Mouse (Mus musculus): ENCODE data around the gene Adamts17. TPM values are rescaled to one million over a fixed set of nuclear protein-coding genes. Genes with fewer than 3 reads are reported as not detected.

Gene Adamts17
- polyA plus RNA-seq, 1 experiment: not detected

GRCm38 (mm10) chr7:67039861-67040260 lies 200.3 kb downstream of the Adamts17 start:
- H3K9me3 ChIP-seq: 0 out of 2 replicates have a peak, but pooled peaks cover 3% of the 10 kb centered on the region
- no peaks in the 10 kb centered on the region for H3K4me1 ChIP-seq
- H3K4me3 ChIP-seq (replicated peaks): no peak overlapping the region
- no peak for TF ChIP-seq FLI1 (IDR thresholded peaks at IDR 0.05; ENCODE audit: low read length)
- TF ChIP-seq GATA1 (IDR thresholded peaks at IDR 0.05; ENCODE audit: borderline replicate concordance, low read length): no peak
- H3K27me3 ChIP-seq (replicated peaks): no peaks in the 10 kb centered on the region
- H3K36me3 ChIP-seq (replicated peaks; ENCODE audit: low read length): no peaks in the 10 kb centered on the region

GRCm38 (mm10) chr7:67041685-67042084 lies 202.2 kb downstream of the Adamts17 start:
- Histone ChIP-seq H3K9me3 (0 out of 2 replicates have a peak, but pooled peaks cover 3% of the 10 kb centered on the region), H3K4me3 (replicated peaks) (no peak overlapping the region), H3K4me1 (no peaks in the 10 kb centered on the region), H3K27me3 (replicated peaks) (no peaks in the 10 kb centered on the region), H3K36me3 (replicated peaks; ENCODE audit: low read length) (no peaks in the 10 kb centered on the region)
- no peak for TF ChIP-seq GATA1 (IDR thresholded peaks at IDR 0.05; ENCODE audit: borderline replicate concordance, low read length)
- TF ChIP-seq FLI1 (IDR thresholded peaks at IDR 0.05; ENCODE audit: low read length): no peak

GRCm38 (mm10) chr7:67044121-67044817 lies 204.7 kb downstream of the Adamts17 start:
- Histone ChIP-seq H3K9me3 (0 out of 2 replicates have a peak, but pooled peaks cover 3% of the 10 kb centered on the region), H3K4me1 (no peaks in the 10 kb centered on the region), H3K36me3 (replicated peaks; ENCODE audit: low read length) (no peaks in the 10 kb centered on the region), H3K27me3 (replicated peaks) (no peaks in the 10 kb centered on the region), H3K4me3 (replicated peaks) (no peak overlapping the region)
- TF ChIP-seq FLI1 (IDR thresholded peaks at IDR 0.05; ENCODE audit: low read length): no peak
- TF ChIP-seq GATA1 (IDR thresholded peaks at IDR 0.05; ENCODE audit: borderline replicate concordance, low read length): no peak

- Histone ChIP-seq H3K4me1 (no peaks in the 10 kb centered on the region), H3K36me3 (replicated peaks; ENCODE audit: low read length) (no peaks in the 10 kb centered on the region), H3K4me3 (replicated peaks) (no peak overlapping the region), H3K9me3 (0 out of 2 replicates have a peak, but pooled peaks cover 3% of the 10 kb centered on the region), H3K27me3 (replicated peaks) (no peaks in the 10 kb centered on the region)
- TF ChIP-seq GATA1 (IDR thresholded peaks at IDR 0.05; ENCODE audit: borderline replicate concordance, low read length) (no peak), FLI1 (IDR thresholded peaks at IDR 0.05; ENCODE audit: low read length) (no peak)
Measured at GRCm38 (mm10) chr7:67045202-67045601, 205.7 kb downstream of the Adamts17 start.

GRCm38 (mm10) chr7:67049206-67049605 lies 209.7 kb downstream of the Adamts17 start:
- TF ChIP-seq FLI1 (IDR thresholded peaks at IDR 0.05; ENCODE audit: low read length) (no peak), GATA1 (IDR thresholded peaks at IDR 0.05; ENCODE audit: borderline replicate concordance, low read length) (no peak)
- no peaks in the 10 kb centered on the region for H3K36me3 ChIP-seq (replicated peaks; ENCODE audit: low read length)
- H3K4me3 ChIP-seq (replicated peaks): no peak overlapping the region
- H3K4me1 ChIP-seq: peaks cover 4% of the 10 kb centered on the region; the same call in 1 of the 2 replicates
- 0 out of 2 replicates have a peak, but pooled peaks cover 3% of the 10 kb centered on the region for H3K9me3 ChIP-seq
- no peaks in the 10 kb centered on the region for H3K27me3 ChIP-seq (replicated peaks)

GRCm38 (mm10) chr7:67050424-67050823 lies 210.9 kb downstream of the Adamts17 start:
- no peaks in the 10 kb centered on the region for H3K27me3 ChIP-seq (replicated peaks)
- H3K4me3 ChIP-seq (replicated peaks): no peak overlapping the region
- TF ChIP-seq FLI1 (IDR thresholded peaks at IDR 0.05; ENCODE audit: low read length) (no peak), GATA1 (IDR thresholded peaks at IDR 0.05; ENCODE audit: borderline replicate concordance, low read length) (no peak)
- H3K36me3 ChIP-seq (replicated peaks; ENCODE audit: low read length): no peaks in the 10 kb centered on the region
- peaks cover 4% of the 10 kb centered on the region; the same call in 1 of the 2 replicates for H3K4me1 ChIP-seq
- no peaks in the 10 kb centered on the region for H3K9me3 ChIP-seq

GRCm38 (mm10) chr7:67051089-67051718 lies 211.7 kb downstream of the Adamts17 start:
- Histone ChIP-seq H3K4me1 (peaks cover 4% of the 10 kb centered on the region; the same call in 1 of the 2 replicates), H3K9me3 (no peaks in the 10 kb centered on the region), H3K27me3 (replicated peaks) (no peaks in the 10 kb centered on the region), H3K4me3 (replicated peaks) (no peak overlapping the region), H3K36me3 (replicated peaks; ENCODE audit: low read length) (no peaks in the 10 kb centered on the region)
- no peak for TF ChIP-seq FLI1 (IDR thresholded peaks at IDR 0.05; ENCODE audit: low read length)

- no peaks in the 10 kb centered on the region for H3K9me3 ChIP-seq
- H3K36me3 ChIP-seq (replicated peaks; ENCODE audit: low read length): no peaks in the 10 kb centered on the region
- no peaks in the 10 kb centered on the region for H3K27me3 ChIP-seq (replicated peaks)
- H3K4me3 ChIP-seq (replicated peaks): no peak overlapping the region
- peaks cover 4% of the 10 kb centered on the region; the same call in 1 of the 2 replicates for H3K4me1 ChIP-seq
- TF ChIP-seq FLI1 (IDR thresholded peaks at IDR 0.05; ENCODE audit: low read length) (no peak), GATA1 (IDR thresholded peaks at IDR 0.05; ENCODE audit: borderline replicate concordance, low read length) (no peak)
Measured at GRCm38 (mm10) chr7:67054876-67055275, 215.3 kb downstream of the Adamts17 start.

GRCm38 (mm10) chr7:67055510-67055909 lies 216.0 kb downstream of the Adamts17 start:
- Histone ChIP-seq H3K4me3 (replicated peaks) (no peak overlapping the region), H3K36me3 (replicated peaks; ENCODE audit: low read length) (no peaks in the 10 kb centered on the region), H3K9me3 (no peaks in the 10 kb centered on the region), H3K4me1 (peaks cover 4% of the 10 kb centered on the region; the same call in 1 of the 2 replicates), H3K27me3 (replicated peaks) (no peaks in the 10 kb centered on the region)
- TF ChIP-seq FLI1 (IDR thresholded peaks at IDR 0.05; ENCODE audit: low read length) (no peak), GATA1 (IDR thresholded peaks at IDR 0.05; ENCODE audit: borderline replicate concordance, low read length) (no peak)

GRCm38 (mm10) chr7:67061756-67062155 lies 222.2 kb downstream of the Adamts17 start:
- TF ChIP-seq FLI1 (IDR thresholded peaks at IDR 0.05; ENCODE audit: low read length) (no peak), GATA1 (IDR thresholded peaks at IDR 0.05; ENCODE audit: borderline replicate concordance, low read length) (no peak)
- peaks cover 4% of the 10 kb centered on the region; the same call in 1 of the 2 replicates for H3K9me3 ChIP-seq
- H3K4me3 ChIP-seq (replicated peaks): no peak overlapping the region
- no peaks in the 10 kb centered on the region for H3K4me1 ChIP-seq
- H3K36me3 ChIP-seq (replicated peaks; ENCODE audit: low read length): no peaks in the 10 kb centered on the region
- H3K27me3 ChIP-seq (replicated peaks): no peaks in the 10 kb centered on the region

All from megakaryocyte, embryonic 14.5 days (primary cell).